Mouse (Mus musculus) testis, adult 2 months (tissue): Measurements from ENCODE around the gene Mcur1. TPM values are rescaled to one million over a fixed set of nuclear protein-coding genes. Genes with fewer than 3 reads are reported as not detected.

ENCODE experiments used
- H3K27ac ChIP-seq: fragments of 200-500 bp; 2 replicates; pipeline ENCODE4 v1.5.1; 2012; ENCODE audit warnings: low read depth, low read length; ENCODE audit not compliant: control insufficient read depth, insufficient read depth
- H3K27me3 ChIP-seq: fragments of 200-500 bp; 2 replicates; pipeline ENCODE4 v1.6.1; 2012; ENCODE audit warnings: mild to moderate bottlenecking, low read length, moderate library complexity; ENCODE audit not compliant: control insufficient read depth, insufficient read depth
- H3K36me3 ChIP-seq: fragments of 200-500 bp; 2 replicates; pipeline ENCODE4 v1.6.1; 2012; ENCODE audit warnings: mild to moderate bottlenecking, low read length; ENCODE audit not compliant: control insufficient read depth, insufficient read depth
- H3K4me1 ChIP-seq: fragments of 200-500 bp; 2 replicates; pipeline ENCODE4 v1.6.1; 2012; ENCODE audit warnings: low read length; ENCODE audit not compliant: control insufficient read depth, insufficient read depth
- H3K4me3 ChIP-seq: fragments of 200-500 bp; 2 replicates; pipeline ENCODE4 v1.5.1; 2012; ENCODE audit warnings: low read depth, mild to moderate bottlenecking, low read length, moderate library complexity, mixed read lengths; ENCODE audit not compliant: control insufficient read depth
- CTCF ChIP-seq: fragments of 200-500 bp; IDR thresholded peaks from 2 replicates; pipeline ENCODE4 v1.5.1; 2012; ENCODE audit warnings: low read depth, mild to moderate bottlenecking, inconsistent platforms, low read length, moderate library complexity; ENCODE audit not compliant: control insufficient read depth, insufficient read depth, insufficient replicate concordance
- POLR2A ChIP-seq: fragments of 200-500 bp; IDR thresholded peaks from 2 replicates; pipeline ENCODE4 v1.6.1; 2012; ENCODE audit warnings: low read depth, mild to moderate bottlenecking, inconsistent platforms, low read length, moderate library complexity; ENCODE audit not compliant: control insufficient read depth
- polyA plus RNA-seq: library from polyadenylated mRNA; depleted of rRNA; stranded (reverse); fragments of >200 nt; gene quantifications from 2 replicates; pipeline ENCODE4 v1.2.3, GENCODE M21; 2012

Mcur1 gene
- polyA plus RNA-seq, 1 experiment, result 1.5 TPM

DNA sequence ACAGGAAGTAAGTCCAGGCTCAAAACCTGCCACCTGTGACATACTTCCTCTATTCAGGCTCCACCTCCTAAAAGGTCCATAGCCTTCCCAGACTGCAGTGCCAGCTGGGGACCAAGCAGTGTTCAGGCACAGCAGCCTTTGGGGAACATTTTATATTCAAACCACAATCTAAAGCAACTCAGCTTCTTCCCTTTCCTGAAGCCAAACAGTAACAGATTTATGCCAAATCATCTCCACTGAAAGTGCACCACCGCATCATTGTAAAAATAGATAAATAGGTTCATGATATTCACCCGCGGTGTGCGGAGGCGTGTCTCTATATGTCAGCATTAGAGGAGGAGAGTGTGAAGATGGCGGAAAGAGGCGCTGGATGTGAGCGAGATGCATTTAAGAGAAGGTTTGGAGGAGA lies 45.0 kb downstream of the Mcur1 start:
- Histone ChIP-seq H3K27ac (no peak overlapping the region), H3K4me3 (no peak overlapping the region), H3K27me3 (no peaks in the 10 kb centered on the region), H3K36me3 (no peaks in the 10 kb centered on the region), H3K4me1 (no peaks in the 10 kb centered on the region)
- TF ChIP-seq POLR2A, result no peak
- TF ChIP-seq CTCF, result no peak

- TF ChIP-seq POLR2A, result no peak
- TF ChIP-seq CTCF, result no peak
- Histone ChIP-seq H3K27ac (no peak overlapping the region), H3K36me3 (no peaks in the 10 kb centered on the region), H3K4me3 (no peak overlapping the region), H3K4me1 (no peaks in the 10 kb centered on the region), H3K27me3 (no peaks in the 10 kb centered on the region)
Observed at GRCm38 (mm10) chr13:43512736-43513135, 47.3 kb downstream of the Mcur1 start.

GRCm38 (mm10) chr13:43505798-43506197 lies 54.2 kb downstream of the Mcur1 start:
- Histone ChIP-seq H3K4me1 (peaks cover 6% of the 10 kb centered on the region), H3K4me3 (no peak overlapping the region), H3K36me3 (no peaks in the 10 kb centered on the region), H3K27ac (no peak overlapping the region), H3K27me3 (no peaks in the 10 kb centered on the region)
- TF ChIP-seq CTCF (no peak), POLR2A (no peak)

DNA sequence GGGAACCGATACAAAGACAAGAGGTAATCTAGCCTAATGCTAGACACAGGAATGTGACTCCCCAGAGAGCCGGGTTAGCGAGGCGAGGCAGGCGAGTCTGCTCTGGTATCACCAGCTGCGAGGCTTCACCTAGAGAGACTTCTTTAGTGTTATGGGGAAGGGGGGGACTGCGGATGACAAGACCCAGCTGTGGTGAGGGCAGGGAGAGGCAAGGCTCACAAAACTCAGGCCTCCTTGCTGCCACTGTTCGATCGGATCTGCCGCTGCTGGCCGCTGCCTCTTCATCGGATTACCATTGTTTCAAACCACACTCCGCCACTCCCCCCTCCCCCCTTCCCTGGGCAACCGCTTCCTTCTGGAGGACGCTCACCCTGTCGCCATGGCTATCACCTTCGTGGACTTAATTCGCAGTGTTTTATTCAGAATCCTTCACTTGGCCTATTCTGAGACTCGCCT lies 56.6 kb downstream of the Mcur1 start:
- peak overlapping the region; percentile 71 for H3K4me3 ChIP-seq
- no peaks in the 10 kb centered on the region for H3K27me3 ChIP-seq
- H3K36me3 ChIP-seq, result no peaks in the 10 kb centered on the region
- peaks cover 6% of the 10 kb centered on the region for H3K4me1 ChIP-seq
- no peak overlapping the region for H3K27ac ChIP-seq
- TF ChIP-seq CTCF (no peak), POLR2A (no peak)

DNA sequence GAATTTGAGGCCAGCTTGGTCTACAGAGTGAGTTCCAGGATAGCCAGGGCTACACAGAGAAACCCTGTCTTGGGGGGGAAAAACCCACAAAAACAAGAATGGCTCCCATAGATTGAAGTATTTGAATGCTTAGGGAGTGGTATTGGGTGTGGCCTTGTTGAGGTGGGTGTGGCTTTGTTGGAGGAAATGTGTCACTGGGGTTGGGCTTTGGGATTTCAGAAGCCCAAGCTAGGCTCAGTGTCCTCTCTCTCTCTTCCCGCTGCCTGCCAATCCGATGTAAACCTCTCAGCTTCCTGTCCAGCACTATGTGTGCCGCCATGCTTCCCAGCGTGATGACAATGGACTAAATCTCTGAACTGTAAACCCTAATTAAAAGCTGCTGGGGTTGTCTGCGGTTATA lies 58.4 kb downstream of the Mcur1 start:
- peaks cover 6% of the 10 kb centered on the region for H3K4me1 ChIP-seq
- TF ChIP-seq POLR2A, result no peak
- TF ChIP-seq CTCF, result no peak

GRCm38 (mm10) chr13:43500483-43500850 lies 59.5 kb downstream of the Mcur1 start:
- no peak for TF ChIP-seq CTCF
- no peak for TF ChIP-seq POLR2A
- Histone ChIP-seq H3K4me1 (peaks cover 6% of the 10 kb centered on the region), H3K4me3 (no peak overlapping the region)

More for the DNA sequence above, 58.4 kb downstream of the Mcur1 start:
- Histone ChIP-seq H3K27ac (no peak overlapping the region), H3K4me3 (no peak overlapping the region), H3K36me3 (no peaks in the 10 kb centered on the region), H3K27me3 (no peaks in the 10 kb centered on the region)

GRCm38 (mm10) chr13:43499731-43500482 lies 60.1 kb downstream of the Mcur1 start:
- H3K36me3 ChIP-seq, result no peaks in the 10 kb centered on the region
- TF ChIP-seq POLR2A (no peak), CTCF (no peak)
- H3K4me3 ChIP-seq, result no peak overlapping the region

More at GRCm38 (mm10) chr13:43500483-43500850, 59.5 kb downstream of the Mcur1 start:
- no peaks in the 10 kb centered on the region for H3K36me3 ChIP-seq
- H3K27ac ChIP-seq, result no peak overlapping the region
- H3K27me3 ChIP-seq, result no peaks in the 10 kb centered on the region

DNA sequence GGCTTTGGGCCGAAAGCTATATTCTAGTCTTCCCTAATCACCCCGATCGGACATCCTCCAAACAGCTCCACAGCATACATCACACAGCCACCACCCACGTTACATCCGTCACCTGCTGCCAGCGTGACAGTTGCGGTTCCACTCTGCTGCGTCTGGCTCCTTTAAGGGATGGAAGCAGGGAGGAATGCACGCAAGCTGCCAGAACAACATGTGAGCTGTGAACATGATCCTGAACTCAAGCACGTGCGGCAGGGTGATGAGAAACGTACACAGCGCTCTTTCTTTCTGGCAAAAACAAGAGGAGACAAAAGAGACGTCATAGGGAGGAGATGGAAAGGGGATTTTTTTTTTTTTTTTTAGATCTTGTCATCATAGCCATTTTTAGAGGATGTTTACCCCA lies 61.1 kb downstream of the Mcur1 start:
- Histone ChIP-seq H3K4me3 (no peak overlapping the region), H3K27ac (no peak overlapping the region), H3K27me3 (no peaks in the 10 kb centered on the region), H3K4me1 (peaks cover 4% of the 10 kb centered on the region), H3K36me3 (no peaks in the 10 kb centered on the region)
- TF ChIP-seq CTCF, result no peak

More at GRCm38 (mm10) chr13:43499731-43500482, 60.1 kb downstream of the Mcur1 start:
- Histone ChIP-seq H3K4me1 (peaks cover 6% of the 10 kb centered on the region), H3K27ac (no peak overlapping the region), H3K27me3 (no peaks in the 10 kb centered on the region)
